Mouse (Mus musculus): ENCODE measurements around the gene Hoxd11.

The Hoxd11 gene

GRCm38 (mm10) chr2:74678891-74679595, at the start of gene Hoxd11:
Gene Hoxd11, plus strand, starts transcription at chr2:74679557.
- no peak for DNase-seq

- DNase-seq: no peak
Measured at GRCm38 (mm10) chr2:74635412-74635811, 43.9 kb upstream of the Hoxd11 start.

DNA sequence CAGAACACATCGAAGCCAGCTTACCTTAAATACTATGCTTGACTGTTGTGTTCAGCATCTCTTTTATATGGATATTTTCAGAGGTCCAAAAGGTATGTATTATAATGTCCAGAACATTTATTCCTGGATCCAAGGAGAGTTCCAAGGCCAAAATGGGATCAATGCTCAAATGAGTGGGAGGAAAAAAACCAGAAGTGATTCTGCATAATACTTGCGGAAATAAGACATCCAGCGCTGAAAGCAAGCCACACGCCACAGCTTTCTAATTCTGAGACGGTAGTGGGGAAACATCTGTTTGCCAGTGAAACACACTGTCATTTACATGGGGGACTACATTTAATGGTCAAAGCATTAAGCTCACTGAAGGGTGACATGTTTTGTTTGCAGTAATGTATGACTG, 36.9 kb upstream of the Hoxd11 start:
- no peak for DNase-seq

- DNase-seq: no peak
Measured at GRCm38 (mm10) chr2:74645631-74646030, 33.7 kb upstream of the Hoxd11 start.

DNA sequence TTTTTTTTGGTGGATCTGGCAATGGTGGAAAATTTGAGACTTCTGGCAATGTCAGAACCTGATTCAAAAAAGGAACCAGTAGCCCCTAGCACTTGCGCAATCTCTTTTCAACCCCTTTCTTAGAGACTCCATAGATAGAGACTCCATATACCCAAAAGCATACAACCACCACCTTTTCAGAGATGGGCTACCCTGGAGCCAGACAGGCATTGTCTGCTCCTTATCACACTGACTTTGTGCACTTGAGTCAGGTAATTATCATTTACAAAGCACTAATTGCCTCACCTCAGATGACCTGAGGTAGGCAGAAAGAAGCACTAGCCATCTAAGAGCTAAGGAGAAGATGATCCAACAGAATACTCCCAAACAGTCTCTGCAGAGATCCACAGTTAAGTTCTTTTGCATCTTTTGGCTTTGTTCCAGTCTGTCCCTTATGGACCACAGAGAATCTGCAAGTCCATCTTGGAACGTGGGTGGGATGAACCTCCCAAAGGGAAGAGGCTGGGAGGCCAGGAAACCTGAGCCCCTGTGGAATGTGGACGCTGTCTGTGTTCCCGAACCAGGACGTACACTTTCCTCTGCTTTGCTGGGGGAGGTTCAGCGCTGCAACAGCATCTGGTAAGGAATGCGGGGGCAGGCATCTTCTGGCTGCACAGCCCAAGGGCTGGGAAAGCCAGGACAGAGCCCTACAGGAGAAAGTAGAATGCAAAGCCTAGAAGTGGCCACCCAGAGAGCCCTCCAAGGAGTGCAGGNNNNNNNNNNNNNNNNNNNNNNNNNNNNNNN, 32.1 kb upstream of the Hoxd11 start:
- DNase-seq: no peak

DNA sequence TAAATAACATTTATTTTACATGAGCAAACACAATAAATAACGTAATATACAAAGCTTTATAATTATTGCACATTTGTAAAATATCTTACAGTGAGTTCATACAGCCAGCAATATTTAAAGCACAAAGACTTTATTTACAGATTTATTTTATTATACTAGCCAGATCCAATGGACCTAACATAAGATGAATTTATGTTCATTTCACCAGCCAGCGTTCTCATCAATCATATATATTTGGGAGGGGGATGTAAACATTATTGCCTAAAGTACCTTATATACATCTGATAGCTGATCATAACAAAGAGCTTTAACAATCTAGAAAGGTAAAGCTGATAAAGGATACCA, 26.4 kb upstream of the Hoxd11 start:
- DNase-seq: no peak

DNA sequence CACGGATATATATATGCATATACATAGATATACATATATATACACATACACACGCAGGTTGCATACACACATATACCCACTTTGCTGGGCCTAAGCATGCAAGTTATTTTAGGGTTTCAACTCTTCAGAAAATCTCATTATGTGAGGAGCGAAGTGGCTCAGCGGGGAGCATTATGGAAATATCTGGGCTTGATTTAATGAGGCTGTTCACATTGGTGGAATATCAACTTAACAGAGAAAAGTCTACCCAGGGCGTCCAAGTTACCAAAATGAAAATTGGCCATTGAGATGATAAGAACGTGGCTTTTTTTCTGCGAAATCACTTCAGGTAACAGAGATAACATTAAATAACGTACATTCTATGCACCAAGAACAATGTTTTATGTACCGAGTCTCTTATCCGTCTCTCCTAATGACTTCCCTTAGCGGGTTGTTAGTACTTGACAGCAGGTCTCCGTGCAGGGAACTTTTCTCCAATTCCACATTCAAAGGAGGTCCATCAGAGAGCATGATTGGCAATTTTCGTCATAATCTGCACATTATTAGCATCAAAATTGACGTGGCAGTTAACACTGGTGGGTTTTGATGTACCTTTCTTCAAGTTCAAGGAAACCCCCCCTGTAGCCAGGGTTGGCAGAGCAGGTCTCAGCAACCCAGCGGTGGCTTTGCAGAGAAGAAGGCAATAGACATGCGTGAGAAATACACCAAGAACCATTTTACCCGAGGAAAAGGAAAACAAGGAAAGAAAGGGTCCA, 25.4 kb upstream of the Hoxd11 start:
- no peak for DNase-seq

DNA sequence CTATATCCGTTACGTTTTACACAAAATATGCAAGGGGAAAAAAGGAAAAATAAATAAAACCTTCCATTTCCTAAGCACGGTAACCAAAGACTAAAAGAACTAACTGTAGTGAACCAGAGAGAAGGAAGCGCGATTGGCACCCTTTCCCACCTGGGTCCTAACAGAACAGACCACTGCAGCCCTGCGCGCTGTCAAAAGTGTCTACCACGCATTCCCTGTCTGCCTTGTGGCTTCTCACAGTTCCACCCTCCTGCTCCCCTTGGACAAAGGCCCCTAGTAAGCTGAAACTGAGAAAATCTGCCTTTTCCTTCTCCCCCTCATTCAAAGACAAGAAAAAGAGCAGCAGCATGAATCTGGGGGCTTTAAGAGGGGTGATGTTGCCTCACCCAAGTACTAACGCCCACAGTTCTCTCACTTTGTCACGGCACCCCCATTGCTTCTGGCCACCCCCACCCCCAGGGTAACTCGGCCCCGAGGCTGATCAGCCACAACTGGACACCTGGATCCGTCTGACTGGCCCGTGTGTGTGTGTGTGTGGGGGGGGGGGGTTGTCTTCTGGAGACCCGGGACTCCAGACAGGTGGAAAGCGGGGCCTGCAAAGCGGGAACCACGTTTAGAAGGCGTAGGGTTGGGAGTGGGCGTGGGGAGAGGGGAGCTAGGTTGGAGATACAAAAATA, 24.5 kb upstream of the Hoxd11 start:
- DNase-seq: no peak

DNA sequence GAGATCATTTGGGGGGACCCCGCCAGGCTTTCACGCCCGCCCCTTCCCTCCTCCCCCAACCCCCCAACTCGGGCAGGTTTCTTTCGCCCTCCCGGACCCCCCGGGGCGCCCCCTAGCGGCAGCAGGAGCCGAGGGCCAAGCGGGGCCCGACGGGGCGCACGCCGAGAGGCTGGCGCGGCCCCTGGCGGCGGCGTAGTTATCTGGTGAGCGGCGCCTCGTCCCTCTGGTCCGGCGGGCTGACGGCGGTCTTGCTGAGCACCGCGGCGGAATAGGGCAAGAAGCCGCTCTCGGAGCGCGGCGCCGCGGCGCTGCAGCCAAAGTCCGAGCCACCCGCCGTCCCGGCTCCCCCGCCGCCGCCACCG, 24.0 kb upstream of the Hoxd11 start:
- DNase-seq: no peak

GRCm38 (mm10) chr2:74655821-74656631, 23.3 kb upstream of the Hoxd11 start:
- no peak for DNase-seq

DNA sequence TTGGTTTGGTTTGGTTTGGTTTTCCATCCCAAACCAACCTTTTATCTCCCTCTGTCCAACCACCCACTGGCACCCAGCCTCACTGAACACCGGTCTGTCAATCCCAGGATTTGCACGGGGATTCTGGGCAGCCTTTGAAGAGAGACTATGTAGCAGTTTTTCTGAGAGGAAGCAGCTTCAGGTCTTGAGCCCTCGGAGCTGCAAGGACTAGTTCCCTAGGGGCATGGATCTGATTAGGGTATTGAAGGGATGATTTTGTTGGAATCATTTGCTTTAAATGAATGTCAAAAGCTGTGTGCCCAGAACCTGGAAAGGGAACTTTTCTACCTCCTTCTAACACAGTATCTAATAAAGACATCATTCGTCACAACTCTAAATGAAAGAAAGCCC, 22.7 kb upstream of the Hoxd11 start:
- DNase-seq: no peak

DNA sequence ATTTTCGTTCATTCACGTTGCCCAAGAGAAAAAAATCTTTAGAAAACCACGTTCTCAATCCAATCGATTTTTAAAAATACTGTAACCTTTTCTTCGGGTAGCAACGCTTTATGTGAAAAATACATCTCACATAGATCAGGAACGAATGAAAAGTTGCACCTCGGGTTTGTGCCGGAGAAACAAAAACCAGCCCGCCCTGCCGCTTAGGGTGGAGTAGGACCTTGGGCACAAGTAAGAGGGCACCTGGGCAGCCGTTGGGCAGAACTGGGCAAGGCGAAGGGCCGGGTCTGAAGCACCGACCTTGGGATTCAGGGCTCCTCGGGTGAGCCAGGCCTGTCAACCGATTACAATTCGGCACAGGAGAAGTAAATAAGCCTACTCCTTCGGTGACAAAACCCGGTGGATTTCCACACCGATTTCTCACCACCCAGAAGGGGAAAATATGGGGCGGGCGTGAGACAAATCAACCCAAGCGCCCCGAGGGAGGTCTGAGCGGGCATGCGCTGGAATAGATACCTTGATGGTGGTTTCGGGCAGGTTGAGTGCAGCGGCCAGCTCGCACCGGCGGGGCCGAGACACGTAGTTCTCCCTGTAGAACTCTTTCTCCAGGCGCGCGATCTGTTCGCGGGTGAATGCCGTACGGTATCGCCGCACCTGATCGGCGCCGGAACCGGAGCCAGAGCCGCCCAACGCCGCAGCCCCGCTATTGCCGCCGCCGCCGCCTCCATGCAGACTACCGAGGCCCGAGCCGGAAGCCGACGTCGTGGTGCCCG, 21.9 kb upstream of the Hoxd11 start:
- no peak for DNase-seq

DNA sequence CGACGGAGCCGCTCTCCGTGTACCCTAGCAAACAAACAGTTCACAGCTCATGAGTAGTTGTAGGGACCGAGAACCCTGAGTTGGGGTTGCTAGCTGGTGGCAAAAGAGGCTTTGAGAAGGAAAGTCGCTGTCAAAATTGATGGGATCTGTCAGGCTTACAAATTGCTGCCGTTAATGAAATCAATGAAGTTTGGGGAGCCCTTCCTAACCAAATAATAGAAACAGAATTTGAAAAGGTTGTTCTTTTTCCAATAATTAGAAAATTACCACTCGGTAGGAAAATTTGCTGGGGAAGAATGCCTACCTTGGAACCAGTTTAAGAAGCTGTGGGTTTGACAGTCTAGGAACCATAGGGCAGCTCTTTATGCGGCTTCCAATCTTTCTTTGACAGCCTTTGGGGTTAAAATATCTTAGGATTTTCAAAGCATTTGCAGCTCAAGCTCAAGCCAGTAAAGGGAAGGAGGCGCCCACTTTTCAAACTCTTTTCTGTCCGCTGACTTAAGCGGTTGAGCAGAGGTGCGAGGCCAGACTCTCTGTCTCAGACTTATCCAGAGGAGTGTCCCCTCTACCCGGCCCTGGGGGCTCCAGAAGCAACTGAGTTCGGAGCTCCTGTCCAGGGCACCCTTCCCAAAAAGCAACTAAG, 21.2 kb upstream of the Hoxd11 start:
- no peak for DNase-seq

DNA sequence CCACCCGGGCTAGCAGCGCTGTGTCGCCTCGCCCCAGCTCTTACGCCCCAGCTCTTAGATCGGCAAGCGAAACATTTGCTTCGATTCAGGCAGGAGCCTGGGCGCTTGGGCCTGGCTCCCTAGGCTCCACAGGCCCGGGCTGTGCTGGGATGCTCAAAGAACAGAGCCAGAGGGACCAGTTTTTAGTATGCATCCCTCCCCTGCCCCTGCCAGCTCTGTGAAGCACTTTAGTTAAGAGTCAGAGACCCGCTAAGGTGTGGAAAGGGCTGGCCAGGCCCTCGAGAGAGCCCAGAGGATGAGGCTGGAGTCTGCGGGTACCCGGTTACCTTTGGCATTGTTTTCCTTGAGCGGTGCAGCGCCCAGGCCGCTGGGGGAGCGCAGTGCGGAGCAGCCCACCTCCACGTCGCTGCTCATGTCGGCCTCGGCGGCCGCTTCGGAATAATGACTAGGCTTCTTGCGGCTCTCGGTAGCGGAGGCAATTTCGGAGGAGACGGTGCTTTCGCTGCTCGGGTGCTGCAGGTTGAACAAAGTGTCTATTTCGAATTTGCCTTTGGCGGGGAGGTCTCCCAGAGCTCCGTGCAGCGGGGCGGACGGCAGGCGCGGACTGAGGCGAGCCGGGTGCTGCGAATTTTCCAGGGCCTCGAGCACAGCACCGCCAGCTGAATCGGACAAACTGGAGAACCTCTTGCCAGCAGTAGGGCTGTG, 20.5 kb upstream of the Hoxd11 start:
- DNase-seq: no peak

GRCm38 (mm10) chr2:74659507-74660005, 19.8 kb upstream of the Hoxd11 start, which contains the start of gene Evx2:
Gene Evx2, minus strand, starts transcription at chr2:74659557.
- no peak for DNase-seq

- DNase-seq: no peak
Measured at GRCm38 (mm10) chr2:74660421-74661375, 18.7 kb upstream of the Hoxd11 start.

GRCm38 (mm10) chr2:74661685-74662084, 17.7 kb upstream of the Hoxd11 start:
- no peak for DNase-seq

DNA sequence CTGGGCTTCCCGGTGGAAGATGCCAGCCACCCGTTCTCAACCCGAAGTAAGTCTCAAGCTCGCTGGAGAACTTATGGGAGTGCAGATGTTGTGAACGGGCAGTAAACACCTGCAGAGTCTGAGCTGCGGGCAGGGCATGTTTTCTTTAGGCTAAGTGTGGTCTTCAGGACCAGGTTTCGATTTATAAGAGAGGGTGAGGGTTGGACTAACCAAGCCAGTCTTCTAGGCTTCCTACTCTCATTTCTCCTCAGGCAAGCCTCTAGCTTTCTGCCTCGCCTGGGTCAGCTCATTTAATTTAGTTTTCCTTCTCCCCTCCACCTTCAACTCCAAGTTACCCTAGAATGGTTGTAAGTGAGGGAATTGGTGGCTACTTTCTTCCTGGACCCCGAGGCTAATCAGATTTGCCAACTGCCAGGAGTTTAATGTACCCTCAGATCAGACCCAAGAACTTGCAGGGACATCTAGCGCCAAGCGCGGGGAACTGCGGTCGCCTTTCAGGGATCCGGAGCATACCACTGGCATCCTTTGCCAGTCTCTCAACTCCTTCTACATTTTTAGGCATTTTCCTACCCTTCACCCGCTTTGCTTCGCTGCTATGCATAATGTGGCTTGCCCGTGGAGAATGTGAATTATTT, 15.9 kb upstream of the Hoxd11 start:
- no peak for DNase-seq

GRCm38 (mm10) chr2:74666411-74666810, 12.9 kb upstream of the Hoxd11 start:
- DNase-seq: no peak
